Mouse (Mus musculus) CD4-positive, CD25-positive, alpha-beta regulatory T cell, adult 9 weeks (primary cell): ENCODE measurements around the gene Zfyve16. TPM values are rescaled to one million over a fixed set of nuclear protein-coding genes. Genes with fewer than 3 reads are reported as not detected.

ENCODE experiments used
- polyA plus RNA-seq: library from polyadenylated mRNA; unstranded; fragments of 100-300 nt; shearing (Covaris generic); gene quantifications from one replicate; pipeline ENCODE4 v1.2.1, GENCODE M21; 2017

Zfyve16 gene
- 16.0 TPM for polyA plus RNA-seq

GRCm38 (mm10) chr13:92530721-92531211, at the start of gene Zfyve16:
Gene Zfyve16 (minus strand): TSS chr13:92530868.

GRCm38 (mm10) chr13:92576072-92576471, 45.4 kb upstream of the Zfyve16 start, which contains the start of gene Spz1:
Gene Spz1 (minus strand): TSS chr13:92576172.

GRCm38 (mm10) chr13:92483852-92484463, 46.7 kb downstream of the Zfyve16 start, which contains the start of gene Fam151b:
Gene Fam151b (minus strand): TSS chr13:92484015.

Other genes with a start within 250 kb of the Zfyve16 start
- 1.9 TPM for gene Gm20379, start 224.9 kb downstream of the Zfyve16 start, polyA plus RNA-seq
- 3.1 TPM for gene Dhfr, start 176.1 kb downstream of the Zfyve16 start, polyA plus RNA-seq
- 36.2 TPM for gene Msh3, start 175.9 kb downstream of the Zfyve16 start, polyA plus RNA-seq
- 0.14 TPM for gene Ankrd34b, start 105.0 kb downstream of the Zfyve16 start, polyA plus RNA-seq
- gene Fam151b, start 46.9 kb downstream of the Zfyve16 start, polyA plus RNA-seq: 8.4 TPM
- gene Spz1, start 45.3 kb upstream of the Zfyve16 start, polyA plus RNA-seq: not detected
- gene Serinc5, start 80.2 kb upstream of the Zfyve16 start, polyA plus RNA-seq: 19.3 TPM